Mouse (Mus musculus): ENCODE measurements around the gene Col15a1. TPM values are rescaled to one million over a fixed set of nuclear protein-coding genes. Genes with fewer than 3 reads are reported as not detected.

The Col15a1 gene
- total RNA-seq, 1 experiment, result 0.31 TPM

- no peak for TF ChIP-seq MAFK (IDR thresholded peaks at IDR 0.05; ENCODE audit: insufficient read depth, low read depth, low read length)
- TF ChIP-seq ZNF384 (IDR thresholded peaks at IDR 0.05; ENCODE audit: low read depth, low read length), result no peak
- no peak for TF ChIP-seq CHD2 (IDR thresholded peaks at IDR 0.05; ENCODE audit: low read depth, low read length)
- TF ChIP-seq HCFC1 (IDR thresholded peaks at IDR 0.05; ENCODE audit: borderline replicate concordance, insufficient read depth, low read length), result no peak
- TF ChIP-seq ZC3H11A (IDR thresholded peaks at IDR 0.05; ENCODE audit: borderline replicate concordance, low read depth, low read length), result no peak
- no peak overlapping the region for H3K4me3 ChIP-seq (ENCODE audit: insufficient read depth in 1 of 2, low read depth in 1 of 2, low read length in 2 of 2, poor library complexity in 1 of 2, severe bottlenecking in 1 of 2)
- H3K4me1 ChIP-seq (ENCODE audit: control insufficient read depth in 2 of 2, insufficient read depth in 2 of 2, low read length in 2 of 2, poor library complexity in 1 of 2), result peaks cover 0 to 2% of the 10 kb centered on the region in 2 experiments; a peak in 1 of 4 replicates
- H3K9me3 ChIP-seq (ENCODE audit: control insufficient read depth, insufficient read depth, low read depth, low read length), result no peaks in the 10 kb centered on the region
- in situ Hi-C loops (cut with MboI; ENCODE audit: low sequenced_read_pairs in 2 of 2, unreplicated experiment in 2 of 2), result no loop called here
- H3K9ac ChIP-seq (ENCODE audit: insufficient read depth, low read depth, low read length, poor library complexity, severe bottlenecking), result no peak overlapping the region
- H3K27ac ChIP-seq (ENCODE audit: insufficient read depth, low read depth, low read length, poor library complexity, severe bottlenecking), result no peak overlapping the region
- no peaks in the 10 kb centered on the region for H3K36me3 ChIP-seq (ENCODE audit: control insufficient read depth, insufficient read depth, low read length, poor library complexity, severe bottlenecking)
- no peak for DNase-seq (ENCODE audit: low read depth, low spot score)
Observed at GRCm38 (mm10) chr4:47349759-47350158, 141.8 kb downstream of the Col15a1 start.

GRCm38 (mm10) chr4:47351386-47352049 lies 143.6 kb downstream of the Col15a1 start:
- Histone ChIP-seq H3K9me3 (ENCODE audit: control insufficient read depth, insufficient read depth, low read depth, low read length) (no peaks in the 10 kb centered on the region), H3K27ac (ENCODE audit: insufficient read depth, low read depth, low read length, poor library complexity, severe bottlenecking) (no peak overlapping the region), H3K36me3 (ENCODE audit: control insufficient read depth, insufficient read depth, low read length, poor library complexity, severe bottlenecking) (no peaks in the 10 kb centered on the region), H3K9ac (ENCODE audit: insufficient read depth, low read depth, low read length, poor library complexity, severe bottlenecking) (no peak overlapping the region), H3K4me1 (ENCODE audit: control insufficient read depth in 2 of 2, insufficient read depth in 2 of 2, low read length in 2 of 2, poor library complexity in 1 of 2) (peaks cover 0 to 2% of the 10 kb centered on the region in 2 experiments; a peak in 1 of 4 replicates), H3K4me3 (ENCODE audit: insufficient read depth in 1 of 2, low read depth in 1 of 2, low read length in 2 of 2, poor library complexity in 1 of 2, severe bottlenecking in 1 of 2) (no peak overlapping the region)
- DNase-seq (ENCODE audit: low read depth, low spot score), result peak; percentile 45
- TF ChIP-seq CHD2 (IDR thresholded peaks at IDR 0.05; ENCODE audit: low read depth, low read length) (no peak), MAFK (IDR thresholded peaks at IDR 0.05; ENCODE audit: insufficient read depth, low read depth, low read length) (no peak), ZC3H11A (IDR thresholded peaks at IDR 0.05; ENCODE audit: borderline replicate concordance, low read depth, low read length) (peak; percentile 17; the same call in 1 of the 2 replicates), HCFC1 (IDR thresholded peaks at IDR 0.05; ENCODE audit: borderline replicate concordance, insufficient read depth, low read length) (no peak), ZNF384 (IDR thresholded peaks at IDR 0.05; ENCODE audit: low read depth, low read length) (no peak)
- in situ Hi-C loops (cut with MboI; ENCODE audit: low sequenced_read_pairs in 2 of 2, unreplicated experiment in 2 of 2), result no loop called here

GRCm38 (mm10) chr4:47352061-47352661 lies 144.2 kb downstream of the Col15a1 start:
- Histone ChIP-seq H3K4me1 (ENCODE audit: control insufficient read depth in 2 of 2, insufficient read depth in 2 of 2, low read length in 2 of 2, poor library complexity in 1 of 2) (peaks cover 0 to 2% of the 10 kb centered on the region in 2 experiments; a peak in 1 of 4 replicates), H3K36me3 (ENCODE audit: control insufficient read depth, insufficient read depth, low read length, poor library complexity, severe bottlenecking) (no peaks in the 10 kb centered on the region), H3K4me3 (ENCODE audit: insufficient read depth in 1 of 2, low read depth in 1 of 2, low read length in 2 of 2, poor library complexity in 1 of 2, severe bottlenecking in 1 of 2) (peak overlapping the region; percentile 74 to 78), H3K9me3 (ENCODE audit: control insufficient read depth, insufficient read depth, low read depth, low read length) (no peaks in the 10 kb centered on the region), H3K9ac (ENCODE audit: insufficient read depth, low read depth, low read length, poor library complexity, severe bottlenecking) (peak overlapping the region; percentile 48; the same call in 1 of the 2 replicates), H3K27ac (ENCODE audit: insufficient read depth, low read depth, low read length, poor library complexity, severe bottlenecking) (no peak overlapping the region)
- in situ Hi-C loops (cut with MboI; ENCODE audit: low sequenced_read_pairs in 2 of 2, unreplicated experiment in 2 of 2), result no loop called here
- no peak for DNase-seq (ENCODE audit: low read depth, low spot score)
- no peak for TF ChIP-seq ZC3H11A (IDR thresholded peaks at IDR 0.05; ENCODE audit: borderline replicate concordance, low read depth, low read length)
- TF ChIP-seq ZNF384 (IDR thresholded peaks at IDR 0.05; ENCODE audit: low read depth, low read length), result no peak
- no peak for TF ChIP-seq HCFC1 (IDR thresholded peaks at IDR 0.05; ENCODE audit: borderline replicate concordance, insufficient read depth, low read length)
- TF ChIP-seq MAFK (IDR thresholded peaks at IDR 0.05; ENCODE audit: insufficient read depth, low read depth, low read length), result no peak
- TF ChIP-seq CHD2 (IDR thresholded peaks at IDR 0.05; ENCODE audit: low read depth, low read length), result no peak

GRCm38 (mm10) chr4:47352803-47353388 lies 144.9 kb downstream of the Col15a1 start, which contains the start of gene Tgfbr1:
Tgfbr1 (plus strand) TSS chr4:47353222.
- peak; percentile 93 for DNase-seq (ENCODE audit: low read depth, low spot score)
- Histone ChIP-seq H3K27ac (ENCODE audit: insufficient read depth, low read depth, low read length, poor library complexity, severe bottlenecking) (no peak within 1 kb of the TSS; the same call in 1 of the 2 replicates), H3K36me3 (ENCODE audit: control insufficient read depth, insufficient read depth, low read length, poor library complexity, severe bottlenecking) (no peaks in the 10 kb centered on the region), H3K9me3 (ENCODE audit: control insufficient read depth, insufficient read depth, low read depth, low read length) (no peaks in the 10 kb centered on the region), H3K4me1 (ENCODE audit: control insufficient read depth in 2 of 2, insufficient read depth in 2 of 2, low read length in 2 of 2, poor library complexity in 1 of 2) (peaks cover 0 to 2% of the 10 kb centered on the region in 2 experiments; a peak in 1 of 4 replicates), H3K4me3 (ENCODE audit: insufficient read depth in 1 of 2, low read depth in 1 of 2, low read length in 2 of 2, poor library complexity in 1 of 2, severe bottlenecking in 1 of 2) (peak within 1 kb of the TSS; percentile 77 to 89), H3K9ac (ENCODE audit: insufficient read depth, low read depth, low read length, poor library complexity, severe bottlenecking) (peak within 1 kb of the TSS; percentile 82)
- TF ChIP-seq HCFC1 (IDR thresholded peaks at IDR 0.05; ENCODE audit: borderline replicate concordance, insufficient read depth, low read length) (no peak), CHD2 (IDR thresholded peaks at IDR 0.05; ENCODE audit: low read depth, low read length) (no peak), ZNF384 (IDR thresholded peaks at IDR 0.05; ENCODE audit: low read depth, low read length) (no peak), MAFK (IDR thresholded peaks at IDR 0.05; ENCODE audit: insufficient read depth, low read depth, low read length) (no peak), ZC3H11A (IDR thresholded peaks at IDR 0.05; ENCODE audit: borderline replicate concordance, low read depth, low read length) (no peak)
- in situ Hi-C loops (cut with MboI; ENCODE audit: low sequenced_read_pairs in 2 of 2, unreplicated experiment in 2 of 2), result no loop called here

Measured in ES-E14 (cell line).